Mouse (Mus musculus): ENCODE measurements around the gene Gm20388. TPM values are rescaled to one million over a fixed set of nuclear protein-coding genes. Genes with fewer than 3 reads are reported as not detected.
A peak's percentile ranks its signal among the peaks of the same experiment; 100 is the strongest.
"Not testable (repeated sequence)": the region's sequence is repeated elsewhere in the genome, so short reads cannot be mapped to it uniquely, and the experiment has no call there.

The Gm20388 gene
- polyA plus RNA-seq, 1 experiment from 2014 or later = 3.6 TPM

DNA sequence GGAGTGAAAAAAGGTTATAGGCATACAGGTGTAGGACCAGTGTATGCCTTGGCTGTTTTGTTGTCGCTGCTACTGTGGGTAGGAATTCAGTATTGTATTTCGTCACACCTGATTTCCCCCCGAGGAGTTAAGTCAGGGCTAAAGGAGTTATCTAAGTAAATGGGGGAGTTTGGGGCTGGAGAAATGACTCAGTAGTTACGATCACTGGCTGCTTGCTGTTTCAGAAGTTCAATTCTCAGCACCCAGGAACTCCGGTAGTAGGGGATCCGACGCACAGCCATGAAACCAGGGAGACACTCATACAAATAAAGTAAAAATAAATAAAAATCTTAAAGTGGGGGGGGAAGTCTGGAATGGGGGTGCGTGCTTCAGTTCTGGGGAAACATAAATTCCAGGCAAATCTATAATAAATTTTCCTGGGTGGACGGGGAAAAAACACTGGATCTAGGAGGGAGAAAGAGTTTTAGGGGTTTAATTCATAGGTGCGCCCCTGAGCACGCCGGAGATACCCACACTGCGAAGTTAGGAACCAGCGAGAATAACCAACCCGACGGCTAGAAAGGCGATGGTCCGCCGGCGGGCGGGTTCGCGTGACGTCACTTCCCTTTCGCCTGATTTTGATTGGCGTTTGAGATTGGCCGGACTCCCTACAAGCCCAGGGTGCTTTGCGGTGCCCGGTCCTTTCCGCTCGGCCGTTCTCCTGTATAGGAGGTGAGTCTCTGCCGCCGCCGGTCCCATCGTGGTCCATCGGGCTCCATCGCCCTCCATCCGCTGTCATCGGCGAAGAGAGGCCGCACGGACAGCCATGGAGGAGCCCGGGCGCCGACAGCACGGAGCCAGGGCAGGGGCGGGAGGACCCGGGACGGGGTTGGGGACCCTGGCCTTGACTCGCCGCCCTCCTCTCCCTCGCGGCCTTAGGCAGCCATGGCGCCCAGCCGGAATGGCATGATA, 3191.4 kb downstream of the Gm20388 start, which contains the start of gene Rpl13:
Gene Rpl13, plus strand, starts transcription at position 616 of the 951 bp plus-strand sequence.
- Histone ChIP-seq H3K36me3 (replicated peaks) (peaks cover 57% of the 10 kb centered on the region), H3K27ac (replicated peaks) (peak within 1 kb of the TSS; percentile 100), H3K9me3 (no peaks in the 10 kb centered on the region), H3K4me3 (peak within 1 kb of the TSS; percentile 96), H3K4me1 (peaks cover 22% of the 10 kb centered on the region), H3K27me3 (replicated peaks; ENCODE audit: low read depth, poor library complexity, severe bottlenecking) (no peaks in the 10 kb centered on the region)
- peak; percentile 98 for DNase-seq (ENCODE audit: low spot score)
- WGBS = 2% methylated on average over 56 of the region's 56 CpGs

DNA sequence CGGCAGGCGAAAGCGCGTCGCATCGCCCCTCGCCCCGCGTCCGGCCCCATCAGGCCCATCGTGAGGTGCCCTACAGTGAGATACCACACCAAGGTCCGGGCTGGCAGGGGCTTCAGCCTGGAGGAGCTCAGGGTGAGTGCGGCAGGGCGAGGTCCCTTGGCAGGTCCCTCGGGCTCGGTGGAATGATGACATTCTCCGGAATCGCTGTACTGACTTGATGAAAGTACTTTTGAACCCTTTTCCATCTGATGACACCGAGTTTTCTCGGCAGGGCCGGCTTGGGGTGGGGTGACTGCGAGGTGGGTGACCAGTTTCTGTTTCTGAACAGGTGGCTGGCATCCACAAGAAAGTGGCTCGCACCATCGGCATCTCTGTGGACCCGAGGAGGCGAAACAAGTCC, 3192.2 kb downstream of the Gm20388 start:
- H3K27me3 ChIP-seq (replicated peaks; ENCODE audit: low read depth, poor library complexity, severe bottlenecking); H3K9me3 ChIP-seq; DNase-seq (ENCODE audit: low spot score): not testable (repeated sequence)
- H3K4me3 ChIP-seq = peak overlapping the region; percentile 96
- H3K36me3 ChIP-seq (replicated peaks) = peaks cover 48% of the 10 kb centered on the region
- peaks cover 22% of the 10 kb centered on the region for H3K4me1 ChIP-seq
- WGBS = 2% methylated on average over 26 of the region's 26 CpGs
- peak overlapping the region; percentile 100 for H3K27ac ChIP-seq (replicated peaks)

DNA sequence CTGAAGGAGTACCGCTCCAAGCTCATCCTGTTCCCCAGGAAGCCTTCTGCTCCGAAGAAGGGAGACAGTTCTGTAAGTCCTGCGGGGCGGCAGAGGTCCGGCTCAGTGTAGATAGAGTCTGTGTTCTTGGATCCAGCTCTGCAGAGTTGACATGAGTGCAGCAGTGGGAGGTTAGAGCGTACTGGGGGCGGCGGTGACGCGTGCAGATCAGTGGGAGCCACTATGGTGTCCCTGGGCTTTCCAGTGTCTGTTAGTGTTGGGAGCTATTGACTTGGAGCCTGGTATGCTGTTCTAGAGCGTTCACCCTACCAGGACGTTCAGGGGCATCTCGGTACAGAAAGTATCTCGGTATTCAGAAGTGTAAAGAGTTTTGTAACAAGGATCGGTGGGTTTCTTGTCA, 3192.6 kb downstream of the Gm20388 start:
- Histone ChIP-seq H3K27me3 (replicated peaks; ENCODE audit: low read depth, poor library complexity, severe bottlenecking) (no peaks in the 10 kb centered on the region), H3K27ac (replicated peaks) (peak overlapping the region; percentile 100), H3K4me1 (peaks cover 22% of the 10 kb centered on the region), H3K9me3 (no peaks in the 10 kb centered on the region), H3K36me3 (replicated peaks) (peaks cover 44% of the 10 kb centered on the region), H3K4me3 (peak overlapping the region; percentile 96)
- DNase-seq (ENCODE audit: low spot score) = no peak
- WGBS = 21% methylated on average over 15 of the region's 15 CpGs

DNA sequence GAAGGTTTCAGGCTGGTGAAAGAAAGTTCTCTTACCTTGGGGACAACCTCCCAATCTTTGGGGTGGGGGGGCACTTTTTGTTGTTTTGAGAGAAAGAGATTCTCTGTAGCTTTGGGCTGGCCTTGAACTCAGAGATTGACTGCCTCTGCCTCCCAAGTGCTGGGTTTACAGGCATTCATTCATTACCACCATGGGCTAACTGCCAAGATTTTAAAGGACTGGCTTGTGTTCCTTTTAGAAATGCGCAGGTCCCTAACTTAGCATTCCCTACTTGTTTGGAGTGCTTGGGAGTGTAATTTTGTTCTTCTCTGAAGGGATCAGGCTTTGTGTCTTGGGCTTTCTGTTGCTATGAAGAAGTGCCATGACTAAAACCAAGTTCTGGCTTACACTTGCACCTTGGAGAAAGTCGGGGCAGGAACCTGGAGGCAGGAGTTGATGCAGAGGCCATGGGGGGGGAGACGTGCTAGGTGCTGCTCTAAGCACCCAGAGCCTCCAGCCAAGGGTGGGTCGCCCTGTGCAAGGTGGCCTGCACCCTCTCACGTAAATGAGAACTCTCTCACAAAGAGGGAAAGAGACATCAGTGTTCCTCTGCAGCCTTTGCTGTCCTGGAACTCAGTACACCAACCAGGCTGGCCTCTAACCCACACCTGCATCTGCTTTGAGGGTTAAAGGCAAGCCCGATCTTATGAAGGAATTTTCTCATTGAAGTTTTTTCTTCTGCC, 3193.6 kb downstream of the Gm20388 start:
- H3K4me3 ChIP-seq = peak overlapping the region; percentile 96
- H3K4me1 ChIP-seq = peaks cover 22% of the 10 kb centered on the region
- peaks cover 38% of the 10 kb centered on the region for H3K36me3 ChIP-seq (replicated peaks)
- no peak for DNase-seq (ENCODE audit: low spot score)
- no peaks in the 10 kb centered on the region for H3K9me3 ChIP-seq
- H3K27ac ChIP-seq (replicated peaks) = no peak overlapping the region
- H3K27me3 ChIP-seq (replicated peaks; ENCODE audit: low read depth, poor library complexity, severe bottlenecking) = no peaks in the 10 kb centered on the region
- 86% methylated on average over 6 of the region's 6 CpGs for WGBS

DNA sequence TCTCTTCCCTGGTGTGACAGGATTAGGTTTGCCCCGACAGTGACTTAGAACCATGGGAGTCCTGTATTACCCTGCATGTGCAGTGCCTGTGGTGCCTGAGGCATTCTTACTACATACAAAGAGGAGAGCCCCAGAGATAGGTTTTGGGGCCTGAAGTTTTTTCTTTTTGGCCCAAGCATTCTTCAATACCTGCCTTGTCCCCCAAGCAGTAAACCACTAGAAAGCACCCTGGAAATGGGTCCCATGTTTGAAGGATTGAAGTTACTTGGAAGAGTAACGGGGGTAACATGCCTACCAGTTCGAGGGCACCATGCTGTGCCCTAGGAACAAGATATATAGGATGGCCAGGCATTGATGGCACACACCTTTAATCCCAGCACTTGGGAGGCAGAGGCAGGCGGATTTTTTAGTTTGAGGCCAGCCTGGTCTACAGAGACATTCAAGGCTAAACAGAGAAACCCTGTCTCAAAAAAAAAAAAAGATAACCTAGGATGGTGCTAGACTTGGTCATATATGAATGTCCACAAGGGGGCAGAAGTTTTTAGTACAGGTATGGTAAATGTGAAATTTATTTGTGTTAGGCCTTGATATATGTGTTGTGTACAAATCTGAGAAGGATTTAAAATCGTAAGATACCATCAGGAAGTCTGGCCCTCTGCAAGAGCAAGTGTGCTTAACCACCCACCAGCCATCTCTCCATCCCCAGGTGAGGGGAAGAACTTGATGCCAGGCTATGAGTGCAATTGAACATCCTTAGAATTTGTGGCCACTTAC, 3195.1 kb downstream of the Gm20388 start:
- no peak overlapping the region for H3K27ac ChIP-seq (replicated peaks)
- peaks cover 21% of the 10 kb centered on the region for H3K4me1 ChIP-seq
- H3K36me3 ChIP-seq (replicated peaks) = peaks cover 34% of the 10 kb centered on the region
- H3K9me3 ChIP-seq = no peaks in the 10 kb centered on the region
- H3K4me3 ChIP-seq = no peak overlapping the region
- DNase-seq (ENCODE audit: low spot score) = peak; percentile 25
- WGBS = 68% methylated on average over 5 of the region's 5 CpGs
- no peaks in the 10 kb centered on the region for H3K27me3 ChIP-seq (replicated peaks; ENCODE audit: low read depth, poor library complexity, severe bottlenecking)

DNA sequence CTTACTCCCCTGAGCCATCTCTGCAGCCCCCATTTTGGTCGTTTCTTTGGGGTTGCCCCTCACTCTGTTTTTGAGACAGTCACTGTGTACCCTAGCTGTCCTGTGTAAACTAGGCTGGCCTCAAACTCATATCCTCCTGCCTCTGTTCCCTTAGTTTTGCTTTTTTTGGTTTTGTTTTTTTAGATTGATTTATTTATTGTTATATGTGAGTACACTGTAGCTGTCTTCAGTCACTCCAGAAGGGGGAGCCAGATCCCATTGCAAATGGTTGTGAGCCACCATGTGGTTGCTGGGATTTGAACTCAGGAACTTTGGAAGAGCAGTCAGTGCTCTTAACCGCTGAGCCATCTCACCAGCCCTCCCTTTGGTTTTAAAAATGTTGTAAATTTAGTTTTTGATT, 3195.9 kb downstream of the Gm20388 start:
- Histone ChIP-seq H3K4me3 (no peak overlapping the region), H3K4me1 (peaks cover 28% of the 10 kb centered on the region), H3K27ac (replicated peaks) (no peak overlapping the region), H3K36me3 (replicated peaks) (peaks cover 34% of the 10 kb centered on the region), H3K9me3 (no peaks in the 10 kb centered on the region), H3K27me3 (replicated peaks; ENCODE audit: low read depth, poor library complexity, severe bottlenecking) (no peaks in the 10 kb centered on the region)
- 44% methylated on average over 2 of the region's 2 CpGs for WGBS
- DNase-seq (ENCODE audit: low spot score) = no peak

DNA sequence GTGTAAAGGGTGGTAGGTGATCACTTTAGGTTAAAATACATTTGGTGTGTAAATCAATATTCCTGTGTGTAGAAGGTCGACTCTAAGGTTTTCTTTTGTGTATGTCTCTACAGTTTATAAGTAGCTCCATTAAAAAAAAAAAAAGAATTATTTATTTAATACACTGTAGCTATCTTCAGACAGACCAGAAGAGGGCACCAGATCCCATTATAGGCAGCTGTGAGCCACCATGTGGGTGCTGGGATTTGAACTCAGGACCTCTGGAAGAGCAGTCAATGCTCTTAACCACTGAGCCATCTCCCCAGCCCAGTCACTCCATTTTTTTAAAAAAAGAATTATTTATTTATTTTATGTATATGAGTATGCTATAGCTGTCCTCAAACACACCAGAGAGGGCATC, 3197.4 kb downstream of the Gm20388 start:
- Histone ChIP-seq H3K4me1 (peaks cover 24% of the 10 kb centered on the region), H3K4me3 (no peak overlapping the region), H3K27ac (replicated peaks) (no peak overlapping the region), H3K36me3 (replicated peaks) (peaks cover 31% of the 10 kb centered on the region), H3K9me3 (no peaks in the 10 kb centered on the region), H3K27me3 (replicated peaks; ENCODE audit: low read depth, poor library complexity, severe bottlenecking) (no peaks in the 10 kb centered on the region)
- DNase-seq (ENCODE audit: low spot score) = no peak
- 74% methylated on average over 1 of the region's 1 CpGs for WGBS

DNA sequence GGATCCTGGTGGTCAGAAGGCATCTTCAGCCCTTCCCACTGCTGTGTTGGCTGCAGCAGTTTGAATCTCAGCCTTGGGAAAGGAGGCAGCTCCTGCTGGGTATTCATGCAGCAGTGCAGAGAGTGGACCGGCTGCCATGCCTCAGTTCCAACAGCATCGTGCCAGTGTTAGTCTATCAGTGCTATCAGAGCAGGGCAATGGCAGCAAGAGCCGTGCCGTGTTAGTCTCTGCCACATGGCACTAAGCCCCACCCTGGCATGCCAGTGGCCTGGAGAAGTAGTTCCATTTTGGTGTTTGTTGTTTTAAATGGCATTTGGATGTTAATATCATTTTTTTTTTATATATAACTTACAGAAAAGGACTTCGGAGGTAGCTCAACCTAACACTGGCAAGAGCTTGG, 3198.3 kb downstream of the Gm20388 start:
- peaks cover 18% of the 10 kb centered on the region for H3K4me1 ChIP-seq
- H3K27me3 ChIP-seq (replicated peaks; ENCODE audit: low read depth, poor library complexity, severe bottlenecking) = no peaks in the 10 kb centered on the region
- H3K4me3 ChIP-seq = no peak overlapping the region
- H3K27ac ChIP-seq (replicated peaks) = no peak overlapping the region
- WGBS = 90% methylated on average over 5 of the region's 5 CpGs
- peaks cover 22% of the 10 kb centered on the region for H3K36me3 ChIP-seq (replicated peaks)
- no peaks in the 10 kb centered on the region for H3K9me3 ChIP-seq
- DNase-seq (ENCODE audit: low spot score) = no peak

DNA sequence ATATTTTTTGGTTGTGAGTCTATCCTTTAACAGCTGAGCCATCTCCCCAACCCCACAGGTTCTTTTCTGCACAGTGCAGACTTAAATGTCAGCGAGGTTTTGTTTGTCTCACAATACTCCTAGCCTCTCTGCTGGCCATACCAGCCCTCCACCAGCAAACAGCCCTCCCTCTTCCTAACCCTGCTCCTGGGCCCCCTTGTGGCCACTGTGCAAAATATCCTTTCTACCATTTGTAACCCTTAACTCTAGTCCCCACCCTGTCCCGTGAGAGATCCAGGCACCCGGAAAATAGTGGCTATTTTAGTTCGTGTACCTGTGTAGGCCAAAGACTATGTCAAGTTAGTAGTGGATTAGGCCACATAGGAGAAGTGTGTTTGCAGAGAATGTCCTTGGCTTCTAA, 3200.0 kb downstream of the Gm20388 start:
- peaks cover 20% of the 10 kb centered on the region for H3K4me1 ChIP-seq
- no peak overlapping the region for H3K4me3 ChIP-seq
- peak; percentile 78 for DNase-seq (ENCODE audit: low spot score)
- H3K27me3 ChIP-seq (replicated peaks; ENCODE audit: low read depth, poor library complexity, severe bottlenecking) = peaks cover 11% of the 10 kb centered on the region
- 23% methylated on average over 4 of the region's 4 CpGs for WGBS
- H3K27ac ChIP-seq (replicated peaks) = no peak overlapping the region
- H3K9me3 ChIP-seq = no peaks in the 10 kb centered on the region
- H3K36me3 ChIP-seq (replicated peaks) = peaks cover 5% of the 10 kb centered on the region

DNA sequence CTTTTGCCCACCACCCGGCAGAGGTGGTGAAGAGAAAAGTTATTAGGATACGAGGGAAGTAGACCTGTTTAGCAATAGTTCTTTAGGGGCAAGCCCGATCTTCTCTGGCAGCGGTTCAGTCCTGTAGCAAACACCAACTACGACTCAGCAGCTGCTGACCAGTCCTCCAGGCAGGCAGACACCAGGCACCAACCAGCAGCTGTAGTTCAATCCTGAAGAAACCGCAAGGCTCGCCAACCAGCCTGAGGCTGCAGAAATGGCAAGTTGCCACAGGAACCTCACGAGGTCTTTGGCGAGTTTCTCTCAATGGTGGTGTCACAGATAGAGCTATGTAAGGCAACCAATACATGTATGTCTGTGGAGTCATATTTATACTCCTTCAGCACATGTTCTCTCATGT, 3202.3 kb downstream of the Gm20388 start:
- no peak overlapping the region for H3K4me3 ChIP-seq
- peaks cover 34% of the 10 kb centered on the region for H3K27me3 ChIP-seq (replicated peaks; ENCODE audit: low read depth, poor library complexity, severe bottlenecking)
- H3K36me3 ChIP-seq (replicated peaks) = no peaks in the 10 kb centered on the region
- DNase-seq (ENCODE audit: low spot score) = no peak
- peaks cover 41% of the 10 kb centered on the region for H3K4me1 ChIP-seq
- H3K27ac ChIP-seq (replicated peaks) = no peak overlapping the region
- WGBS = 85% methylated on average over 9 of the region's 9 CpGs
- no peaks in the 10 kb centered on the region for H3K9me3 ChIP-seq

DNA sequence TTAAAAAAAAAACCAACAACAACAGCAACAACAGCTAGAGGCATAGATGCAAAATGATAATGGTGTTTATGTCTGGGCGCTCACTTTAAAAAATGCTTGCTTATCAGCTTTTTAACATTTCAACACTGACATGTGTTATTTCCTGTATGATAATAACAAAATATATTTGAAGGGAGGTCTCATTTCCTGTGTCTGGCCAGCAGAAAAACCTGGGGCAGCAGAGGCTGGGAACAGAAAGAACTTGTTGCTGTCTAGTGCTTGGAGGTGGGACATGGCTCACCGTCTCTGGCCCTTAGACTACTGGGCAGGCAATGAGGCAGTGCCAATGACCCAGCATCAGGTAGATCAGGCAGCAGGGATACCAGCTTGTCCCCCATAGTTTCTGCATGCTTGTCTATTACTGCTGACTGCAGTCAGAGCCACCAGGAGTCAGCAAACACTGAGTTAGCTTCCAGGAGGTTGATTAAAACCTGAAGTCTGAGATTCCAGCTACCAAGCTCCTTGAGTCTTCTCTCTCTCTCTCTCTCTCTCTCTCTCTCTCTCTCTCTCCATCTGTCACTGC, 3203.3 kb downstream of the Gm20388 start:
- 68% methylated on average over 2 of the region's 2 CpGs for WGBS
- Histone ChIP-seq H3K4me1 (peaks cover 43% of the 10 kb centered on the region), H3K4me3 (no peak overlapping the region), H3K9me3 (no peaks in the 10 kb centered on the region), H3K27ac (replicated peaks) (no peak overlapping the region), H3K27me3 (replicated peaks; ENCODE audit: low read depth, poor library complexity, severe bottlenecking) (peaks cover 45% of the 10 kb centered on the region), H3K36me3 (replicated peaks) (no peaks in the 10 kb centered on the region)
- DNase-seq (ENCODE audit: low spot score) = no peak

DNA sequence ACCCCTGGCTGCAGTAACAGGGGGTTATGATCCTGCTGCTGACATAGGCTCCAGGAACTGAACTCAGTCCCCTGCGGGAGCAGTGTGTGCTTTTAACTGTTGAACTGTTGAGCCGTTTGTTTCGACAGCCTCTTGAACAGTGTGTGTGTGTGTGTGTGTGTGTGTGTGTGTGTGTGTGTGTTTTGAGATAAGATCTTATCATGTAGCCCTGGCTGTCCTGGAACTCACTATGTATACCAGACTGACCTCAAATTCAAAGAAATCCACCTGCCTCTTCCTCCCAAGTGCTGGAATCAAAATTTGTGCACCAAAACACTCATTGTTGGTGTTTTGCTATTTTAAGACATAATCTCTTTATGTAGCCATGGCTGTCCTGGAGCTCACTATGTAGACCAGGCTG, 3204.0 kb downstream of the Gm20388 start:
- WGBS = 65% methylated on average over 3 of the region's 3 CpGs
- Histone ChIP-seq H3K4me3 (no peak overlapping the region), H3K4me1 (peaks cover 43% of the 10 kb centered on the region), H3K27me3 (replicated peaks; ENCODE audit: low read depth, poor library complexity, severe bottlenecking) (peaks cover 51% of the 10 kb centered on the region), H3K9me3 (no peaks in the 10 kb centered on the region), H3K36me3 (replicated peaks) (no peaks in the 10 kb centered on the region), H3K27ac (replicated peaks) (no peak overlapping the region)
- no peak for DNase-seq (ENCODE audit: low spot score)

Measured in embryonic facial prominence, embryonic 10.5 days (tissue).